Mouse (Mus musculus) MEL (cell line): ENCODE results near the gene Gpnmb. TPM values are rescaled to one million over a fixed set of nuclear protein-coding genes. Genes with fewer than 3 reads are reported as not detected.

ENCODE experiments used
- DNase-seq: peaks from one replicate; pipeline ENCODE4 v3.0.0; 2011; ENCODE audit warnings: low read depth, low spot score
- H3K27ac ChIP-seq: 2 replicates; pipeline ENCODE4 v1.5.1; 2012; ENCODE audit warnings: low read depth, mild to moderate bottlenecking, control low read depth, low read length, moderate library complexity; ENCODE audit not compliant: control insufficient read depth
- H3K27me3 ChIP-seq, 2 experiments: fragments of 150-350 bp in 1 of 2; sonication (generic) in 1 of 2; 2 replicates each; pipeline ENCODE4 v1.6.1; 2012; ENCODE audit warnings: low read length in 2 of 2, mild to moderate bottlenecking in 2 of 2, improper control_type of control experiment in 1 of 2, moderate library complexity in 1 of 2; ENCODE audit not compliant: insufficient read depth in 2 of 2, control insufficient read depth in 1 of 2
- H3K36me3 ChIP-seq, 2 experiments: 2 replicates each; pipeline ENCODE4 v1.6.1; 2012 to 2014; ENCODE audit warnings: low read length in 2 of 2, improper control_type of control experiment in 1 of 2, inconsistent platforms in 1 of 2, mild to moderate bottlenecking in 1 of 2; ENCODE audit not compliant: insufficient read depth in 2 of 2, control insufficient read depth in 1 of 2
- H3K4me1 ChIP-seq, 2 experiments: fragments of 150-350 bp in 1 of 2; sonication (generic) in 1 of 2; 2 replicates each; pipeline ENCODE4 v1.6.1; 2012; ENCODE audit warnings: low read length in 2 of 2, improper control_type of control experiment in 1 of 2, mild to moderate bottlenecking in 1 of 2; ENCODE audit not compliant: insufficient read depth in 2 of 2, control insufficient read depth in 1 of 2
- H3K4me3 ChIP-seq, 2 experiments: fragments of 150-350 bp in 1 of 2; sonication (generic) in 1 of 2; 2 replicates each; pipeline ENCODE4 v1.5.1; 2012; ENCODE audit warnings: low read depth in 2 of 2, low read length in 2 of 2, mild to moderate bottlenecking in 2 of 2, moderate library complexity in 2 of 2, control low read depth in 1 of 2, improper control_type of control experiment in 1 of 2; ENCODE audit not compliant: control insufficient read depth in 1 of 2, insufficient read depth in 1 of 2
- H3K79me2 ChIP-seq: 2 replicates; pipeline ENCODE4 v1.6.1; 2012; ENCODE audit warnings: mild to moderate bottlenecking, low read length, moderate library complexity; ENCODE audit not compliant: control insufficient read depth, poor library complexity, insufficient read depth
- H3K9ac ChIP-seq: 2 replicates; pipeline ENCODE4 v1.6.1; 2012; ENCODE audit warnings: low read depth, mild to moderate bottlenecking, control low read depth, low read length, moderate library complexity; ENCODE audit not compliant: control insufficient read depth, poor library complexity, severe bottlenecking
- H3K9me3 ChIP-seq: fragments of 150-350 bp; sonication (generic); replicated peaks from 2 replicates; pipeline ENCODE4 v1.6.1; 2012; ENCODE audit warnings: mild to moderate bottlenecking, low read length, improper control_type of control experiment, moderate library complexity; ENCODE audit not compliant: insufficient read depth
- E2F4 ChIP-seq: IDR thresholded peaks from 2 replicates; pipeline ENCODE4 v1.6.1; 2011; ENCODE audit warnings: low read depth, low read length, improper control_type of control experiment, borderline replicate concordance
- EP300 ChIP-seq, 2 experiments: IDR thresholded peaks; 2 replicates each; pipeline ENCODE4 v1.6.1; 2011; ENCODE audit warnings: improper control_type of control experiment in 2 of 2, low read length in 2 of 2, low read depth in 1 of 2, mild to moderate bottlenecking in 1 of 2
- GABPA ChIP-seq: IDR thresholded peaks from 2 replicates; pipeline ENCODE4 v1.6.1; 2012; ENCODE audit warnings: low read depth, mild to moderate bottlenecking, inconsistent platforms, low read length, improper control_type of control experiment, moderate library complexity
- KAT2A ChIP-seq: conservative IDR thresholded peaks from 2 replicates; pipeline ENCODE4 v1.6.1; 2012; ENCODE audit warnings: low read depth, low read length, improper control_type of control experiment, inconsistent platforms
- MAX ChIP-seq: IDR thresholded peaks from 2 replicates; pipeline ENCODE4 v1.6.1; 2011; ENCODE audit warnings: low read length, improper control_type of control experiment
- MEF2A ChIP-seq: IDR thresholded peaks from 2 replicates; pipeline ENCODE4 v1.6.1; 2014; ENCODE audit warnings: low read depth, mild to moderate bottlenecking, inconsistent platforms, low read length, improper control_type of control experiment; ENCODE audit not compliant: poor library complexity, insufficient replicate concordance, severe bottlenecking; ENCODE audit errors: extremely low read depth
- POLR2A ChIP-seq, 2 experiments: IDR thresholded peaks; 2 replicates each; pipeline ENCODE4 v1.6.1; 2011 to 2012; ENCODE audit warnings: low read length in 2 of 2, mild to moderate bottlenecking in 2 of 2, control low read depth in 1 of 2, improper control_type of control experiment in 1 of 2, low read depth in 1 of 2, moderate library complexity in 1 of 2; ENCODE audit not compliant: control insufficient read depth in 1 of 2, insufficient read depth in 1 of 2, poor library complexity in 1 of 2
- POLR2AphosphoS2 ChIP-seq: IDR thresholded peaks from 2 replicates; pipeline ENCODE4 v1.6.1; 2011; ENCODE audit warnings: low read length, improper control_type of control experiment
- RAD21 ChIP-seq: IDR thresholded peaks from 2 replicates; pipeline ENCODE4 v1.6.1; 2011; ENCODE audit warnings: mild to moderate bottlenecking, low read depth, low read length, improper control_type of control experiment
- RCOR1 ChIP-seq: IDR thresholded peaks from 2 replicates; pipeline ENCODE4 v1.6.1; 2012; ENCODE audit warnings: low read depth, mild to moderate bottlenecking, inconsistent platforms, low read length, improper control_type of control experiment
- SIN3A ChIP-seq: IDR thresholded peaks from 2 replicates; pipeline ENCODE4 v1.6.1; 2012; ENCODE audit warnings: low read length, improper control_type of control experiment, inconsistent platforms
- SMC3 ChIP-seq: IDR thresholded peaks from 2 replicates; pipeline ENCODE4 v1.6.1; 2011; ENCODE audit warnings: low read depth, low read length, improper control_type of control experiment
- TCF12 ChIP-seq: IDR thresholded peaks from 2 replicates; pipeline ENCODE4 v1.6.1; 2014; ENCODE audit warnings: low read depth, mild to moderate bottlenecking, inconsistent platforms, low read length, improper control_type of control experiment, moderate library complexity
- UBTF ChIP-seq: IDR thresholded peaks from 2 replicates; pipeline ENCODE4 v1.6.1; 2012; ENCODE audit warnings: low read depth, mild to moderate bottlenecking, inconsistent platforms, low read length, improper control_type of control experiment, moderate library complexity, borderline replicate concordance; ENCODE audit not compliant: insufficient read depth
- ZC3H11A ChIP-seq: IDR thresholded peaks from 2 replicates; pipeline ENCODE4 v1.6.1; 2012; ENCODE audit warnings: low read depth, mild to moderate bottlenecking, inconsistent platforms, low read length, improper control_type of control experiment
- polyA plus RNA-seq, 2 experiments: library from polyadenylated mRNA; stranded (reverse) in 1 of 2; unstranded in 1 of 2; fragments of >175 nt in 1 of 2; fragments of >200 nt in 1 of 2; gene quantifications; 2 replicates each; pipeline versions ENCODE4 v1.2.1 to v1.2.4; 2012; ENCODE audit warnings: low replicate concordance in 2 of 2, low read depth in 1 of 2; ENCODE audit not compliant: insufficient read length in 2 of 2, insufficient read depth in 1 of 2, missing spikeins in 1 of 2
- total RNA-seq: library from RNA; depleted of rRNA; stranded (reverse); fragments of 300-350 nt; gene quantifications from 2 replicates; pipeline ENCODE4 v1.2.3, GENCODE M21; 2012

Gene Gpnmb
- total and polyA plus RNA-seq, 3 experiments, result not detected

DNA sequence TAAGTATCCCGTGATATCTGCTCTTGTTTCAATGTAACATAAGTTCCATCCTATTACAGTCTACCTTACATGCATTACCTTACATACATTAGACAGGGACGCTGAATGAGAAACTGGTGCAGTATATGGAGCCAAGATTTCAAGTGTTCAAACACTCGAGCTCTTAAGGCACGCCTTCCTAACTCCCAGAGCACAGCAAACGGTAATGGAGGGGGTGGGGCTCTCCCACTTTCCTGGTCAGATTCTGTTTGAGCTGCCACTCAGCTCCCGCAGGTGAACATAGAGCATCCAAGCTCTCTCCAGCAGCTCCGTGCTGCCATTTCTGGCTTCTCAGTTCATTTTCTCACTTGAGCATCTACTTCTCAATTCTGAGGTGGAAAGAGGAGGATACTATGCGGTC is 82.1 kb downstream of the Gpnmb start:
- no peaks in the 10 kb centered on the region for H3K36me3 ChIP-seq
- no peak for TF ChIP-seq UBTF
- TF ChIP-seq, all 39 proteins: peak for 0
- Histone ChIP-seq H3K9ac (no peak overlapping the region), H3K4me3 (no peak overlapping the region), H3K4me1 (no peaks in the 10 kb centered on the region), H3K79me2 (no peaks in the 10 kb centered on the region), H3K9me3 (no peaks in the 10 kb centered on the region), H3K27ac (no peak overlapping the region), H3K27me3 (peaks cover 0 to 2% of the 10 kb centered on the region in 2 experiments; a peak in 1 of 4 replicates)
- no peak for DNase-seq

DNA sequence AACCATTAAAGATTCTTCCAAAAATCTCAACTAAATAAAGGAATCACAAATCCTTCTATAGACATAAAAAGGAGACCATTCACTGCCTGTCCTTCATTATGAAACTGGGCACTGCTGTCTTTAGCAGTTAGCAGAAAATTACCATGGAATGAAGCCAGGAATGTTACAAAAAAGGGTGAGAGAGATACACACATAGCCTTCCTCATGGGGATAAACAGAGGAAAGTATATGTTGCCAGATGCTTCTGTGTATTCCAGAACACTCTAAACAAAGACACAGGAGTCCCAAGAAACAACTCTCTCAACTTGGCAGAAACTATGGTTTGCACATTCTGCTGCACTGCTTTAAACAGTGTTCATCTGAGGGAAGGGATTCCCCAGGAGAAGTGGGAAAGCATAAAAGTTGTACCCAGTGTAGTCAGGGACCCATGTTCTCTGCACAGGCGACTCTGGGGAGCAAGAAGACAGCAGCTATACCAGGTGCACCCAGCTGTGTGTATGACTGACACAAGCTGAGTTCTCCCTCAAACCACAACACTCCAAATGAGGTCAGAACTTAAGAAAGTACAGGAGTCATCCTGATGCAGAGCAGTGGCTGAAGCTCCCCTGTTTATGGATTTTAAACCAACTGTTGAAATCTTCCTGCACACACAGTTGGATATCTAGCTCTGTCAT is 83.3 kb downstream of the Gpnmb start:
- Histone ChIP-seq H3K9me3 (no peaks in the 10 kb centered on the region), H3K79me2 (no peaks in the 10 kb centered on the region), H3K27ac (no peak overlapping the region), H3K4me1 (no peaks in the 10 kb centered on the region), H3K4me3 (no peak overlapping the region), H3K36me3 (no peaks in the 10 kb centered on the region), H3K9ac (no peak overlapping the region), H3K27me3 (peaks cover 0 to 2% of the 10 kb centered on the region in 2 experiments; a peak in 1 of 4 replicates)
- TF ChIP-seq TCF12 (no peak), KAT2A (no peak), MEF2A (no peak), UBTF (no peak), GABPA (no peak), SIN3A (no peak), RCOR1 (no peak), SMC3 (no peak), EP300 (IDR thresholded peaks at IDR 0.05; ENCODE audit: low read depth in 1 of 2, low read length in 2 of 2) (no peak), RAD21 (no peak), E2F4 (no peak)
- DNase-seq, result no peak

DNA sequence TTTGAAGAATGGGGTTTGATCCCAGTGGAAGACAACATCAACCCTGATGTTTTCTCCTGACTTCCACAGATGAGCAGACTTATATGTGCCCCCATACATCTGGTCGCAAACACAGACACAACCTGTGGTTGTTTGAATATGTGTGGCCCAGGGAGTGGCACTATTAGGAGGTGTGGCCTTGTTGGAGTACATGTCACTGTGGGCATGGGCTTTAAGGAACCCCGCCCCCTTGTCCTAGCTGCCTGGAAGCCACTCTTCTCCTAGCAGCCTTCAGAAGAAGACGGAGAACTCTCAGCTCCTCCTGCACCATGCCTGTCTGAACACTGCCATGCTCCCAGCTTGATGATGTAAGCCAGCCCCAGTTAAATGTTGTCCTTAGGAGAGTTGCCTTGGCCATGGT is 84.0 kb downstream of the Gpnmb start:
- H3K27me3 ChIP-seq, result peaks cover 0 to 2% of the 10 kb centered on the region in 2 experiments; a peak in 1 of 4 replicates
- TF ChIP-seq MAX (no peak), EP300 (IDR thresholded peaks at IDR 0.05; ENCODE audit: low read depth in 1 of 2, low read length in 2 of 2) (no peak), POLR2AphosphoS2 (no peak), ZC3H11A (no peak), POLR2A (IDR thresholded peaks at IDR 0.05; ENCODE audit: control insufficient read depth in 1 of 2, insufficient read depth in 1 of 2, low read depth in 1 of 2, low read length in 2 of 2, poor library complexity in 1 of 2) (no peak), MEF2A (no peak)
- no peaks in the 10 kb centered on the region for H3K36me3 ChIP-seq
- H3K27ac ChIP-seq, result no peak overlapping the region
- H3K4me1 ChIP-seq, result no peaks in the 10 kb centered on the region
- DNase-seq, result no peak
- H3K4me3 ChIP-seq, result no peak overlapping the region
- H3K9ac ChIP-seq, result no peak overlapping the region
- H3K79me2 ChIP-seq, result no peaks in the 10 kb centered on the region
- no peaks in the 10 kb centered on the region for H3K9me3 ChIP-seq
